Mouse (Mus musculus) kidney, embryonic 15.5 days (tissue): ENCODE results near the gene Kcng1. TPM values are rescaled to one million over a fixed set of nuclear protein-coding genes. Genes with fewer than 3 reads are reported as not detected.

ENCODE experiments used
- ATAC-seq: fragments of 200-750 bp; cut with Nextera tagmentation; replicated peaks from 2 replicates; pipeline ENCODE4 v1.8.0; 2017; ENCODE audit warnings: moderate TSS enrichment; ENCODE audit not compliant: low FRiP score
- H3K27ac ChIP-seq: fragments of 300-500 bp; sonication (generic); 2 replicates; pipeline ENCODE4 v1.5.1; 2015; ENCODE audit warnings: mild to moderate bottlenecking, inconsistent platforms
- H3K27me3 ChIP-seq: fragments of 300-500 bp; sonication (generic); 2 replicates; pipeline ENCODE4 v1.6.1; 2015; ENCODE audit warnings: inconsistent platforms
- H3K36me3 ChIP-seq: fragments of 300-500 bp; sonication (generic); 2 replicates; pipeline ENCODE4 v1.6.1; 2015; ENCODE audit warnings: inconsistent platforms
- H3K4me1 ChIP-seq: fragments of 300-500 bp; sonication (generic); 2 replicates; pipeline ENCODE4 v1.6.1; 2015; ENCODE audit warnings: inconsistent platforms
- H3K4me2 ChIP-seq: fragments of 300-500 bp; sonication (generic); 2 replicates; pipeline ENCODE4 v1.6.1; 2015; ENCODE audit warnings: moderate library complexity, mild to moderate bottlenecking, inconsistent platforms
- H3K4me3 ChIP-seq: fragments of 300-500 bp; sonication (generic); replicated peaks from 2 replicates; pipeline ENCODE4 v1.5.1; 2015; ENCODE audit warnings: mild to moderate bottlenecking, inconsistent platforms
- H3K9ac ChIP-seq: fragments of 300-500 bp; sonication (generic); 2 replicates; pipeline ENCODE4 v1.6.1; 2015; ENCODE audit warnings: mild to moderate bottlenecking, inconsistent platforms
- H3K9me3 ChIP-seq: fragments of 300-500 bp; sonication (generic); replicated peaks from 2 replicates; pipeline ENCODE4 v1.6.1; 2016; ENCODE audit warnings: inconsistent platforms
- WGBS: fragments of 180-500 bp; shearing (Covaris S2); methylation state at CpG from one replicate; pipeline ENCODE4 v1.1.7; 2015; ENCODE audit warnings: mixed read lengths; 5-methylcytosine and 5-hydroxymethylcytosine counted together
- polyA plus RNA-seq: library from polyadenylated mRNA; unstranded; fragments of >200 nt; fragmentation: Nextera tagmentation; extraction: Ambion mirVana; gene quantifications from 2 replicates; pipeline ENCODE4 v1.2.1, GENCODE M21; 2015

Gene Kcng1
- polyA plus RNA-seq, result 0.99 and 3.1 TPM in 2 replicates

- Histone ChIP-seq H3K9me3 (no peaks in the 10 kb centered on the region; the same call in 1 of the 2 replicates), H3K4me3 (peak within 1 kb of the TSS; percentile 57), H3K4me1 (peaks cover 27% of the 10 kb centered on the region), H3K9ac (peak within 1 kb of the TSS; percentile 49), H3K36me3 (no peaks in the 10 kb centered on the region), H3K27ac (no peak within 1 kb of the TSS), H3K4me2 (peak within 1 kb of the TSS; percentile 96), H3K27me3 (peaks cover 67% of the 10 kb centered on the region)
- 18% methylated on average over 12 of the region's 12 CpGs for WGBS
- ATAC-seq, result 0 out of 2 replicates have a peak, but pooled peaks have one; percentile 13
Measured at GRCm38 (mm10) chr2:168281582-168281981, at the start of gene Kcng1. Gene Kcng1 (minus strand): TSS chr2:168281736.

- Histone ChIP-seq H3K27me3 (no peaks in the 10 kb centered on the region), H3K4me1 (peaks cover 14% of the 10 kb centered on the region), H3K9me3 (no peaks in the 10 kb centered on the region), H3K4me3 (no peak overlapping the region), H3K4me2 (no peak overlapping the region), H3K36me3 (no peaks in the 10 kb centered on the region), H3K27ac (no peak overlapping the region), H3K9ac (no peak overlapping the region)
- WGBS, result 50% methylated on average over 11 of the region's 11 CpGs
- no peak for ATAC-seq
Measured at GRCm38 (mm10) chr2:168330421-168331070, 49.0 kb upstream of the Kcng1 start.

- ATAC-seq, result no peak
- 42% methylated on average over 10 of the region's 10 CpGs for WGBS
- no peak overlapping the region for H3K4me2 ChIP-seq
- H3K9me3 ChIP-seq, result no peaks in the 10 kb centered on the region
- no peak overlapping the region for H3K4me3 ChIP-seq
- peaks cover 6% of the 10 kb centered on the region; the same call in 1 of the 2 replicates for H3K27me3 ChIP-seq
- peaks cover 15% of the 10 kb centered on the region for H3K4me1 ChIP-seq
- no peak overlapping the region for H3K9ac ChIP-seq
- H3K27ac ChIP-seq, result no peak overlapping the region
- no peaks in the 10 kb centered on the region for H3K36me3 ChIP-seq
Measured at GRCm38 (mm10) chr2:168321716-168322374, 40.3 kb upstream of the Kcng1 start.

GRCm38 (mm10) chr2:168320388-168321182 lies 39.0 kb upstream of the Kcng1 start:
- H3K4me1 ChIP-seq, result peaks cover 15% of the 10 kb centered on the region
- H3K4me3 ChIP-seq, result no peak overlapping the region
- H3K4me2 ChIP-seq, result no peak overlapping the region
- ATAC-seq, result no peak
- H3K27me3 ChIP-seq, result peaks cover 6% of the 10 kb centered on the region; the same call in 1 of the 2 replicates
- WGBS, result 43% methylated on average over 17 of the region's 17 CpGs
- H3K36me3 ChIP-seq, result no peaks in the 10 kb centered on the region
- no peak overlapping the region for H3K9ac ChIP-seq
- H3K9me3 ChIP-seq, result no peaks in the 10 kb centered on the region
- H3K27ac ChIP-seq, result no peak overlapping the region

- Histone ChIP-seq H3K27ac (no peak overlapping the region), H3K27me3 (peaks cover 6% of the 10 kb centered on the region; the same call in 1 of the 2 replicates), H3K9me3 (no peaks in the 10 kb centered on the region), H3K9ac (no peak overlapping the region), H3K4me2 (no peak overlapping the region), H3K4me1 (no peaks in the 10 kb centered on the region; the same call in 1 of the 2 replicates), H3K36me3 (no peaks in the 10 kb centered on the region), H3K4me3 (no peak overlapping the region)
- WGBS, result 54% methylated on average over 16 of the region's 16 CpGs
- ATAC-seq, result no peak
Measured at GRCm38 (mm10) chr2:168314646-168315446, 33.3 kb upstream of the Kcng1 start.

GRCm38 (mm10) chr2:168312504-168312903 lies 31.0 kb upstream of the Kcng1 start:
- WGBS, result 49% methylated on average over 4 of the region's 4 CpGs
- Histone ChIP-seq H3K4me2 (no peak overlapping the region), H3K9me3 (no peaks in the 10 kb centered on the region), H3K4me3 (no peak overlapping the region), H3K27ac (no peak overlapping the region), H3K9ac (no peak overlapping the region), H3K36me3 (no peaks in the 10 kb centered on the region), H3K27me3 (no peaks in the 10 kb centered on the region), H3K4me1 (no peaks in the 10 kb centered on the region; the same call in 1 of the 2 replicates)
- ATAC-seq, result no peak

GRCm38 (mm10) chr2:168311006-168311405 lies 29.5 kb upstream of the Kcng1 start:
- Histone ChIP-seq H3K4me2 (no peak overlapping the region), H3K9me3 (no peaks in the 10 kb centered on the region), H3K27ac (no peak overlapping the region), H3K4me1 (no peaks in the 10 kb centered on the region; the same call in 1 of the 2 replicates), H3K36me3 (no peaks in the 10 kb centered on the region), H3K27me3 (no peaks in the 10 kb centered on the region), H3K4me3 (no peak overlapping the region), H3K9ac (no peak overlapping the region)
- 92% methylated on average over 16 of the region's 16 CpGs for WGBS
- no peak for ATAC-seq

- H3K4me3 ChIP-seq, result no peak overlapping the region
- H3K9me3 ChIP-seq, result no peaks in the 10 kb centered on the region
- no peak overlapping the region for H3K9ac ChIP-seq
- no peaks in the 10 kb centered on the region for H3K4me1 ChIP-seq
- WGBS, result 59% methylated on average over 7 of the region's 7 CpGs
- no peaks in the 10 kb centered on the region for H3K36me3 ChIP-seq
- no peaks in the 10 kb centered on the region for H3K27me3 ChIP-seq
- no peak overlapping the region for H3K27ac ChIP-seq
- no peak for ATAC-seq
- no peak overlapping the region for H3K4me2 ChIP-seq
Measured at GRCm38 (mm10) chr2:168308916-168309315, 27.4 kb upstream of the Kcng1 start.

- WGBS, result 83% methylated on average over 8 of the region's 8 CpGs
- no peaks in the 10 kb centered on the region for H3K27me3 ChIP-seq
- no peak for ATAC-seq
- no peak overlapping the region for H3K27ac ChIP-seq
- no peaks in the 10 kb centered on the region for H3K9me3 ChIP-seq
- no peaks in the 10 kb centered on the region for H3K4me1 ChIP-seq
- H3K4me2 ChIP-seq, result no peak overlapping the region
- no peak overlapping the region for H3K9ac ChIP-seq
- no peak overlapping the region for H3K4me3 ChIP-seq
- H3K36me3 ChIP-seq, result no peaks in the 10 kb centered on the region
Measured at GRCm38 (mm10) chr2:168299650-168300049, 18.1 kb upstream of the Kcng1 start.

GRCm38 (mm10) chr2:168296530-168296929 lies 15.0 kb upstream of the Kcng1 start:
- H3K9me3 ChIP-seq, result no peaks in the 10 kb centered on the region
- no peaks in the 10 kb centered on the region for H3K36me3 ChIP-seq
- peaks cover 13% of the 10 kb centered on the region for H3K4me1 ChIP-seq
- H3K27ac ChIP-seq, result no peak overlapping the region
- H3K4me2 ChIP-seq, result no peak overlapping the region
- 80% methylated on average over 10 of the region's 10 CpGs for WGBS
- no peaks in the 10 kb centered on the region for H3K27me3 ChIP-seq
- ATAC-seq, result no peak
- no peak overlapping the region for H3K4me3 ChIP-seq
- no peak overlapping the region for H3K9ac ChIP-seq

- 22% methylated on average over 6 of the region's 6 CpGs for WGBS
- no peaks in the 10 kb centered on the region for H3K9me3 ChIP-seq
- peaks cover 13% of the 10 kb centered on the region for H3K4me1 ChIP-seq
- H3K4me2 ChIP-seq, result peak overlapping the region; percentile 18; the same call in 1 of the 2 replicates
- H3K27ac ChIP-seq, result no peak overlapping the region
- no peak overlapping the region for H3K9ac ChIP-seq
- H3K36me3 ChIP-seq, result no peaks in the 10 kb centered on the region
- no peak for ATAC-seq
- 0 out of 2 replicates have a peak, but pooled peaks cover 2% of the 10 kb centered on the region for H3K27me3 ChIP-seq
- no peak overlapping the region for H3K4me3 ChIP-seq
Measured at GRCm38 (mm10) chr2:168292521-168292920, 11.0 kb upstream of the Kcng1 start.
